Mouse (Mus musculus): ENCODE measurements at regions not wholly inside any gene's neighbourhood (a gene's known extent, or its start where the extent isn't known, plus 50 kb on each side); places are given as distances from the start of the nearest gene placed in this dataset.

DNA sequence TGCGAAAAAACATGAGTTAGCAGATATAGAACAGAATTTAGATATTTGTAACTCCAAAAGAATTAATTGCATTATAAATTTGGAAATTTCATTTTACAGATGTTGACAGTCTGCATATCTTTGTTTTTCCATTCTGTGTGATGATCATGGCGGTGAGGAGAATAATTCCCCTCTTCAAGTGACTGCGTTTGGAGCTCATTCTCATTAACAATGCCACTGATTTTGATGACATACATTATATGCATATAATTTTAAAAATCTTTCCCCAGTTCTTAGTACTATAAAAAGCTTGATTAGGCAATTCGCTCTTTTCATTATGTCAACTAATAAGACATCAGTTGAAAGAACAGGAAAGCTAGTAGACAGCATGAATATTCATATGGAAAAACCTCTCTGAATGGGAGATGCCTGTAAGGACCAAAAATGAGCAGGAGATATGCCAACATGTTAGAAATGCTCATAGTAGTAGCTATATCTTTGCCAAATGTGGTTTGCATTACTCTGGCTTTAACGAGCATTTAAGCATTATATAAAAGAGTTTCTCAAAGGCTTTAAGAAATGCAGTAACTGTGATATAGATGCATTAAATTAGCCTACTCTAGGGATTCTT, 849.2 kb upstream of the Cldn34c4 start:
- no peaks in the 10 kb centered on the region for H3K9me3 ChIP-seq (ENCODE audit: control insufficient read depth, insufficient read depth, low read depth, low read length)
- H3K36me3 ChIP-seq (ENCODE audit: control insufficient read depth, insufficient read depth, low read length, poor library complexity, severe bottlenecking): no peaks in the 10 kb centered on the region
- H3K4me3 ChIP-seq (ENCODE audit: insufficient read depth in 1 of 2, low read depth in 1 of 2, low read length in 2 of 2, poor library complexity in 1 of 2, severe bottlenecking in 1 of 2): no peak overlapping the region
- H3K4me1 ChIP-seq (ENCODE audit: control insufficient read depth in 2 of 2, insufficient read depth in 2 of 2, low read length in 2 of 2, poor library complexity in 1 of 2): no peaks in the 10 kb centered on the region
- TF ChIP-seq ZC3H11A (IDR thresholded peaks at IDR 0.05; ENCODE audit: borderline replicate concordance, low read depth, low read length) (no peak), MAFK (IDR thresholded peaks at IDR 0.05; ENCODE audit: insufficient read depth, low read depth, low read length) (no peak), CHD2 (IDR thresholded peaks at IDR 0.05; ENCODE audit: low read depth, low read length) (no peak)
- in situ Hi-C loops (cut with MboI; ENCODE audit: low sequenced_read_pairs in 2 of 2, unreplicated experiment in 2 of 2): no loop called here
- DNase-seq (ENCODE audit: low read depth, low spot score): no peak
- H3K9ac ChIP-seq (ENCODE audit: insufficient read depth, low read depth, low read length, poor library complexity, severe bottlenecking): no peak overlapping the region
- H3K27ac ChIP-seq (ENCODE audit: insufficient read depth, low read depth, low read length, poor library complexity, severe bottlenecking): no peak overlapping the region

DNA sequence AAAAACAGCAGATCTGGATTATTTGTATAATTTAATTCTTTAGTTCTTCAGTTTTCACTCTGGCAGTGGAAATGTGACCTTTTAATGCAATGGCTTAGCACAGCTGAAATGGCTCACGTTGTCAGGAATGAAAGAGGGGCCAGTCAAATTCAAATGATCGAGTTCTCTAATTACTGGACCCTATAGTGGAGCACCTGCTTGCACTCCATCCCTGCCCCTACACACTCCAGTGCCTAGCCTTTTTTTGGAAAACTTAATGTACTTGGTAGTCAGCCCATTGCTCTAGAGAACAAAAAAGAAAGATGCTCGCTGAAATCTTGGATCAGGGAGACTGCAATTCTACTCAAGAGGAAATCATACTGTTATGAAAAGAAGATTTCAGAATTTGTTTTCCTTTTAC, 841.0 kb upstream of the Cldn34c4 start:
- no peak for TF ChIP-seq MAFK (IDR thresholded peaks at IDR 0.05; ENCODE audit: insufficient read depth, low read depth, low read length)
- no peak for TF ChIP-seq ZC3H11A (IDR thresholded peaks at IDR 0.05; ENCODE audit: borderline replicate concordance, low read depth, low read length)
- TF ChIP-seq ZNF384 (IDR thresholded peaks at IDR 0.05; ENCODE audit: low read depth, low read length): no peak
- H3K9me3 ChIP-seq (ENCODE audit: control insufficient read depth, insufficient read depth, low read depth, low read length): no peaks in the 10 kb centered on the region
- H3K27ac ChIP-seq (ENCODE audit: insufficient read depth, low read depth, low read length, poor library complexity, severe bottlenecking): no peak overlapping the region
- H3K4me3 ChIP-seq (ENCODE audit: insufficient read depth in 1 of 2, low read depth in 1 of 2, low read length in 2 of 2, poor library complexity in 1 of 2, severe bottlenecking in 1 of 2): no peak overlapping the region
- no peak overlapping the region for H3K9ac ChIP-seq (ENCODE audit: insufficient read depth, low read depth, low read length, poor library complexity, severe bottlenecking)
- in situ Hi-C loops (cut with MboI; ENCODE audit: low sequenced_read_pairs in 2 of 2, unreplicated experiment in 2 of 2): no loop called here
- peaks cover 0 to 1% of the 10 kb centered on the region in 2 experiments; a peak in 1 of 4 replicates for H3K4me1 ChIP-seq (ENCODE audit: control insufficient read depth in 2 of 2, insufficient read depth in 2 of 2, low read length in 2 of 2, poor library complexity in 1 of 2)
- DNase-seq (ENCODE audit: low read depth, low spot score): no peak
- H3K36me3 ChIP-seq (ENCODE audit: control insufficient read depth, insufficient read depth, low read length, poor library complexity, severe bottlenecking): no peaks in the 10 kb centered on the region

DNA sequence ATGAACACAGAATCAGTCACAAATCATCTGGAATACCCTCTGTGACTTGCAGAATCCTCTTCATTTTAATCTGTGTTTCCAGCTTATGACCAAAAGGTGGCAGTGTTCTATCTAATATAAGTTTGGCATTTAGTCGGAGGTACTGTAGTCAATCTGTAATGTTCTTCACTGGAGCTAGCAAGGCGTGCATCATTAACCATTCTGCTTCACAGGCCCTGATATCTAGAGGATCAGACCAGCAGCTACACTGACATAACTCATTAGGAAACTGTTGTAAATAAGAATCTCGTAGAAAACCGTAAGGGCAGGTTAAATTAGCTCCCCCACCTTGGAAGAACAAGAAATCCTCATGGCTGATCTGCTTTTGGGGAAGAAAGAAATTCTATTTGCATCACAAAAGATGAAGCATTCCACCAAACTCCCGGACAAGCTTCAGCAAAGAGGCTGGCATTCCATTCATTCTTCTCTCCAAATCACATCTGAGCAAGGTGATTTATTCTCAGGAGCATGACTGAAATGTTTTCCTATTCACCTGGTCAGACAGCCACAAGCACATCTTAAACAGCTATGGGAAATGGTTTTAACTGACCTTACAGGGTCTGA, 840.0 kb upstream of the Cldn34c4 start:
- H3K36me3 ChIP-seq (ENCODE audit: control insufficient read depth, insufficient read depth, low read length, poor library complexity, severe bottlenecking): no peaks in the 10 kb centered on the region
- peak; percentile 38 for DNase-seq (ENCODE audit: low read depth, low spot score)
- H3K27ac ChIP-seq (ENCODE audit: insufficient read depth, low read depth, low read length, poor library complexity, severe bottlenecking): peak overlapping the region; percentile 6; the same call in 1 of the 2 replicates
- in situ Hi-C loops (cut with MboI; ENCODE audit: low sequenced_read_pairs in 2 of 2, unreplicated experiment in 2 of 2): no loop called here
- H3K4me3 ChIP-seq (ENCODE audit: insufficient read depth in 1 of 2, low read depth in 1 of 2, low read length in 2 of 2, poor library complexity in 1 of 2, severe bottlenecking in 1 of 2): no peak overlapping the region
- TF ChIP-seq ZNF384 (IDR thresholded peaks at IDR 0.05; ENCODE audit: low read depth, low read length): no peak
- no peak for TF ChIP-seq HCFC1 (IDR thresholded peaks at IDR 0.05; ENCODE audit: borderline replicate concordance, insufficient read depth, low read length)
- 0 out of 2 replicates have a peak, but pooled peaks have one; percentile 26 for TF ChIP-seq CHD2 (IDR thresholded peaks at IDR 0.05; ENCODE audit: low read depth, low read length)
- no peak overlapping the region; the same call in 1 of the 2 replicates for H3K9ac ChIP-seq (ENCODE audit: insufficient read depth, low read depth, low read length, poor library complexity, severe bottlenecking)
- H3K9me3 ChIP-seq (ENCODE audit: control insufficient read depth, insufficient read depth, low read depth, low read length): no peaks in the 10 kb centered on the region
- H3K4me1 ChIP-seq (ENCODE audit: control insufficient read depth in 2 of 2, insufficient read depth in 2 of 2, low read length in 2 of 2, poor library complexity in 1 of 2): peaks cover 0 to 1% of the 10 kb centered on the region in 2 experiments; a peak in 1 of 4 replicates
